Mouse (Mus musculus) right cerebral cortex, postnatal 14 days (tissue): ENCODE data around the gene Pi16.
A peak's percentile ranks its signal among the peaks of the same experiment; 100 is the strongest.

ENCODE experiments used
- DNase-seq: peaks from one replicate; pipeline ENCODE4 v3.0.0; 2022

Pi16 gene

DNA sequence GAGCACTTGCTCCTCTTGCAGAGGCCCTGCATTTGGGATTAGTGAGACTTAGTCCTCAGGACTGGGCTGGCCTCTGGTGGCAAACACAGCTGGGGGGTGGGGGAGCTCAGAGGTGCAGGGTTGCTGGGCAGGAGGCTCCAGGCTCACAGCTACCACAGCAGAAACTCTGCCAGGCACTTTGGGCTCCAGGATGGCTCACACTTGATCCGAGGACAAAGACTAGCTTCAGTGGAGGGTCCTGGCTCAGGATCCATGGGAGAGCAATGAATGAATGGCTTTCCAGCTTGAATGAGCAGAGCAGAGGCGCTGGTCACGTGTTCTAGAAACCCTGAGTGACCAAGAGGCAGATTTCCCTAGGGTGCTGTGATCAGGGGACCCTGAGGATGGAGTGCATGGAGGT lies 41.4 kb downstream of the Pi16 start:
- DNase-seq = no peak

DNA sequence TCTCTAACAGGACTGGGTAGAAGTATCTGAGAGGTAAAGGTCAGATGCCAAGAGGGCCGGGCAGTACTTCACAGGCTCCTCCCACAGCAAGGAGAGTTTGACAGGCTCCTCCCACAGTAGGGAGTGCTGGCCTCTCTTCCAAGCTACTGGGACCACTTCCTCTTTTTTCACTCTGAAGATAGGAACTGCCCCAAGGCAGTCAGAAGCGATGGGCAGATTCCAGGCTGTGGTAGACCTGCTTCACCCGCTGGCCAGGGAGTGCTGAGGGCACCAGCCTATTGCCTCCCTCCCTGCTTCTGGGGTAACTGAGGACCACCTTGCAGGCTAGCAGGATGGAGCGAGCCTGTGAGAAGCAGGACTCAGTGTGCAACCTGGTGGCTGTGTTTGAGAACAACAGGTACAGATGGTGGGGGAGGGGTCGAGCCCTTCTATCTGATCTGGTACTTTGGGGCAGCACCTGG lies 43.3 kb downstream of the Pi16 start, which contains the start of gene Fgd2:
TSS of gene Fgd2 (plus strand) at position 154 of the 461 bp plus-strand sequence.
- DNase-seq = no peak

DNA sequence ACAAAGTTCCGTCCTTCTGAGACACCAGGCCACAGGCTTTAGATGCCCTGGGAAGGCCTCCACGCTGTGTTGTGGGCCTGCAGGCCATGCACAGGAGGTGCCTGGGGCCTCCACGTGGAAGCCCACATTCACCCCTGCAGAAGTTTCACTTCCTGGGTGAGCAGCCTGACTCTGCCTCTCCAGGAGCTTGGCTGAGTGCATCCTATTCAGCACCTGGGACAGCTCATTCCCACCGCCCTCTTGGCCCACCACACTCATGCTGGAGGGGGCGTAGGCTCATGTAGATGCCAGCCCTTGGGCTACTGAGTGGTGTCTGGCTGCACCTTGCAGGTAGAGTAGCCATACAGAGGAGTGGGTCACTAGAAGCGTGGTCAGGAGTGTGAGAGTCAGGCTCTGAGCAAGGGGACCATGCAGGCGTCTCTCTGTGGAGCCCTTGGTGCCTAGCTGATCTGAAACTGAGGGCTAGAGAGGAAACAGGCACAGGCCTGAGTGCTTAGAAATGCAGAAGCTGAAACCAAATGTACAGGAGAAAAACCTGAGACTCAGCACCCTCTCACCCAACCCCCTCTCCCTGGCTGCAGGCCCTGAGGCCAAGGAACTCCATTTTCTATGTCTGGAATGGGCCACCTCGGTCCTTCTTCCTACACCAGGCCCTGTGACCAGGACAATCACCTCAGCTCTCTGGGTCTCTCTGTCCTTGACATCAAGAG lies 44.7 kb downstream of the Pi16 start:
- DNase-seq = no peak

DNA sequence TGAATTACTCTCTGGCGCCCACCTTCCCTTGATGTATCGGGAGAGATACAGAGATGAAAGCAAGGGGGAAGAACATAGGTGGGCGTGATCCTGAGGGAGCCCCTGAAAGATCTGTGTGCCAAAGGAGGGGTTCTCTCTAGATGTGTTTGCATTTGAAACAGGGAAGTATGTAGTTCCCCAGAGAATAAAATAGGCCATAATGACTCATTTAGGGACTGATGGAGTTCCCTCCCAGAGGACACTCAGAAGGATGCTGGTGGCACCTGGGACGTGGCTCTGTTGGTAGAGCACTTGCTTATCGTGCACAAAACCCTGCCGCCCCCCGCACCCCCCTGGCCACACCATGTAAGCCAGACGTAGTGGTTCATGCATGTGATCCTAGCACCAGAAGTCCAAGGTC lies 45.6 kb downstream of the Pi16 start:
- DNase-seq = no peak

DNA sequence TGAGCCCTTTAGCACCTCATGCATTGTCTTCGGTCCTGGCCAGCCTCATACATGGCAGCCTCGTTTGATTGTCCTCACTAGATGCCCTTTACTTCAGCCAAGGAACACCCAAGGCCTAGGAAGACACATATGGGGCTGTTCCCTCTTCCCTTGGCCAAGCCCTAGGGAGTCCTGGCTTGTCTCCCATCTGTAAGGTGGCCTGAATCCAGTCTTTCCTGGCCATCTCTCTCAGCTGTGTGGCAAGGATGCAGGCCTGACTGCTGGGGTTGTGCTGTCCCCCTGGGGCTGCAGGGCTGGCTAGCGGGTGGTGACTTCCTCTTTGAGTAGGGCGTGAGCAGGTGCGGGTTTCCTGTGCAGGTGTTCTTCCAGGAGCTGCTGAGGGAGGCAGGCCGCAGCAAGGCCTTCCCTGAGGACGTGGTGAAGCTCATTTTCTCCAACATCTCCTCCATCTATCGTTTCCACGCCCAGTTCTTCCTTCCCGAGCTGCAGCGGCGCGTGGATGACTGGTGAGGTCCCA lies 47.7 kb downstream of the Pi16 start:
- DNase-seq = no peak

DNA sequence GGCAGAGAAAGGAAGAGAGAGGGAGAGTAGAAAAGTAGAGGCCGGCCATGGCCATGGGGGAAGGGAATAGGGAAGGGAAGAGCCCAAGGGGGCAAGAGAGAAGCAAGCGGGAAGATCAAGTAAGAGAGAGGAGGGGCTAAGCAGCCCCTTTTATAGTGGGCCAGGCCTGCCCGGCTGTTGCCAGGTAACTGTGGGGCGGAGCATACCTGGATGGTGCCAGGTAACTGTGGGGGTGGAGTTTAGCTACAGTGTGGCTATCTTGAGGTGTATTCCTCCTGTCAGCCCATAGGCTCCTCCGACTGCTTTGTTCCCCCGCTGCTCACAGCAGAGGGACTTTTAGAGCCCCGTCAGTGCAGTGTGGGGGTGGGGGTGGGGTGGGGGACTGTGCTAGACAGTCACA lies 51.2 kb downstream of the Pi16 start:
- no peak for DNase-seq

DNA sequence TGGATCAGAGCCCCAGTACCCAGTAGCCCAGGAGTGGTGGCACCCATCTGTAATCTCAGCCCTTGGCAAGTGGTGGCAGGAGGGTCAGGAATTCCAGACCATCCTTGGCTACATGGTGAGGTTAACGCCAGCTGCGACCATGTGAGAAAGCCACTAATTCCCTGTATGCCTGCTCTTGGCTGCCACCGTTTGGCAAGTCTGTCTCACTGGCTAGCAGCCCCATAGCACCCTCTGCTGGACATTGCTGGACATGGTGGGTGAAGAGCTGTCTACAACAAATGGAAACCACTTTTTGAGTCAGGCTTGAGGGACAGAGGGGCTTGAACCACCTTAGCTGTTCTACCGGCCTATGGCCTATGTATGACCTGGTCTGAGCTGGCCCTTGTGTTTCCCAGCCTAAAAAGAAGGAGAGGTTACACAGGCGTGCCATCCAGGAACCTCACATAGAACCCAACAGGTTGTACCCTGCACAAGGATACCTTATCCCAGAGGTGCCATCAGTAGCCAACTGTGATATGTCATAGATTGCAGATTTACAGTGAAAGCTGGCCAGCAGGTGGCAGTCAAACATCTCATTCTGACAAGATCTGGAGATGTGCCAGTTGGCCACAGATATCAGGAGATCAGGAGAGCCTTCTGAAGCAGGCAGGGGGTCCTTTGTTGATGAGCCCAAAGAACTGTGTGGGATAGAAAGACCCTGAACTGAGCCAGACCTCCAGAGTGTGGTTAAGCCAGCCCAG lies 53.7 kb downstream of the Pi16 start:
- peak; percentile 95 for DNase-seq

DNA sequence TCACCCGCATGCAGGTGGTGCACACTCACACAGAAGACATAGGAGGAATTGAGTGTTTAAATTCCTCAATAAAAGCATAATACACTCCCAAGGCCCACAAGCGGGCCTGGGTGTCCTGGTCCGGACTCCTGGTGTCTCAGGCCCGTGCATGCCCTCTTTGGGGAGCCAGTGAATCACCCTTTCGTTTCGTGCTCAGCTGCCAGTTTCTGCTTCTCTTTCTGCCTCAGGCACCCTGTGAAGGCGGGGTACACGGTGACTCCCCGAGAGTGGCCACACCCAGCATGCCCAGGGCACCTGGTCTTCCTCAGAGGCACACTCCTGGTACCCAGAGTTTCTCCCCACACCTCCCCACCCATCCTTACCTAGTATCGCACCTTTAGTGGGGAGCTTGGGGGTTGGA lies 58.4 kb downstream of the Pi16 start:
- DNase-seq = no peak

DNA sequence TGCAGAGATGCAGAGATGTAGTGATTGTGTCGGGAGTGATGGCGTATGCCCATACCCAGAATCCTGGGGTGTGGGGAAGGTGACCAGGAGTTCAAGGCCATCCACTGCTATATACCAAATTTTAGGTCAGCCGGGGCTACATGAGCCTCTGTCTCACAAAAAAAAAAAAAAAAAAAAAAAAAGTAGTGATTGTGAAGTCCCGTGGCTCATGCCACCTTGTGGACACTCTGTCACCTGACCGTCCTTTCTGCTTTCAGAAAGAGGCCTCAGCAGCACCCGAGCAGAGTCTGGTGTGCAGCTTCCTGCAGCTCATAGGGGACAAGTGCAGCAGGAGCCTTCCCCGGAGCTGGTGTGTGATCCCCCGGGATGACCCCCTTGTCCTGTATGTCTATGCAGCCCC lies 60.6 kb downstream of the Pi16 start:
- DNase-seq = no peak
